ENCODE assay signal across 15 mouse cellular contexts in the genomic region with DNA sequence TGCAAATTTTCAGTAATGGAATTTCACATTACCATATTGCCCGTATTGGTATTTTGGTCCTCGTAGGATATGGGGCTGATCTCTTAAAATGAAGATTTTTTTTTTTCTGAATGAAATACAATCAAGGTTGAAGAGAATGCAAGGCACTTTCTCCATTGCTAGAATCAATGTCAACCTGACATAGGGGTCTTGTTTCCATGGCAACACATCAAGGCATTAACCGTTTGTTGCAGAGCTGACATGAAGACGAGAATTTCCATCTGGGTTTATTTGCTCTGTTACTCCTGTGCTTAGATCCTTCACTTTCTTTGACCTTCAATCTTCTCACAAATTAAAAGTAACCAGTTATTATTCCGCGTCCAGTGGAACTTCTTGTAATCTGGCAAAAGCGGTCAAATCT.
A peak's percentile ranks its signal among the peaks of the same experiment; 100 is the strongest.
DNase-seq lines count a peak whose midpoint lies in the region; ATAC-seq lines count a peak whose summit lies in the region.
"Had no signal": no experiment of that assay in that cellular context is flagged by ENCODE, and none has a peak within 500 bp of the region (broad histone marks: within the 10 kb centered on the region; RNA-seq: fewer than 3 reads in every experiment).

No protein-coding gene starts in this region.

- DNase-seq in forebrain, embryonic 14.5 days (ENCODE audit: low spot score), result peak; percentile 84
- peak; percentile 69 for DNase-seq in embryo, embryonic 10.5 days (ENCODE audit: low spot score)
- no peak for DNase-seq in frontal cortex, postnatal 25 days (ENCODE audit: low spot score in 2 of 2)
- DNase-seq in layer of hippocampus, postnatal 25 days (ENCODE audit: extremely low spot score in 1 of 2, low spot score in 1 of 2), result no peak
- DNase-seq: gastrocnemius, postnatal 36 days; heart, postnatal 14 days; lung, adult 18-20 months had no signal

- no peaks in the 10 kb centered on the region for H3K27me3 ChIP-seq in forebrain, embryonic 14.5 days (replicated peaks; ENCODE audit: control insufficient read depth, insufficient read depth, low read length)
- peaks cover 3% of the 10 kb centered on the region; the same call in 1 of the 2 replicates for H3K27me3 ChIP-seq in forebrain, embryonic 15.5 days
- H3K27me3 ChIP-seq in hindbrain, embryonic 13.5 days, result 0 out of 2 replicates have a peak, but pooled peaks cover 2% of the 10 kb centered on the region
- H3K27me3 ChIP-seq in midbrain, embryonic 16.5 days (ENCODE audit: control insufficient read depth, insufficient read depth, low read depth, low read length), result no peaks in the 10 kb centered on the region
- no peaks in the 10 kb centered on the region for H3K27me3 ChIP-seq in kidney, embryonic 16.5 days (ENCODE audit: insufficient read depth, low read length)
- H3K27me3 ChIP-seq: Patski had no signal

- H3K4me1 ChIP-seq in forebrain, embryonic 14.5 days (ENCODE audit: control insufficient read depth, insufficient read depth, low read length), result peaks cover 5% of the 10 kb centered on the region; the same call in 1 of the 2 replicates
- peaks cover 12% of the 10 kb centered on the region for H3K4me1 ChIP-seq in forebrain, embryonic 15.5 days
- peaks cover 9% of the 10 kb centered on the region for H3K4me1 ChIP-seq in hindbrain, embryonic 13.5 days (replicated peaks)
- peaks cover 18% of the 10 kb centered on the region for H3K4me1 ChIP-seq in midbrain, embryonic 16.5 days (ENCODE audit: control insufficient read depth, insufficient read depth, low read length)
- H3K4me1 ChIP-seq in kidney, embryonic 16.5 days (ENCODE audit: insufficient read depth, low read length), result 0 out of 2 replicates have a peak, but pooled peaks cover under 1% of the 10 kb centered on the region

- H3K27ac ChIP-seq in forebrain, embryonic 14.5 days (ENCODE audit: low read depth, low read length), result no peak overlapping the region
- no peak overlapping the region; the same call in 1 of the 2 replicates for H3K27ac ChIP-seq in forebrain, embryonic 15.5 days (replicated peaks)
- H3K27ac ChIP-seq in hindbrain, embryonic 13.5 days, result peak overlapping the region; percentile 48; the same call in 1 of the 2 replicates
- H3K27ac ChIP-seq in midbrain, embryonic 16.5 days (ENCODE audit: low read length), result no peak overlapping the region
- no peak overlapping the region for H3K27ac ChIP-seq in kidney, embryonic 16.5 days (ENCODE audit: low read length)
- H3K27ac ChIP-seq: stomach, postnatal 0 days had no signal

- H3K4me3 ChIP-seq in forebrain, embryonic 14.5 days (ENCODE audit: low read depth, low read length), result no peak overlapping the region
- H3K4me3 ChIP-seq in forebrain, embryonic 15.5 days, result no peak overlapping the region
- no peak overlapping the region for H3K4me3 ChIP-seq in hindbrain, embryonic 13.5 days
- no peak overlapping the region for H3K4me3 ChIP-seq in midbrain, embryonic 16.5 days (ENCODE audit: low read depth, low read length)
- no peak overlapping the region for H3K4me3 ChIP-seq in kidney, embryonic 16.5 days (ENCODE audit: low read length)

- H3K9me3 ChIP-seq in forebrain, embryonic 14.5 days (replicated peaks; ENCODE audit: control insufficient read depth, low read length), result no peaks in the 10 kb centered on the region
- H3K9me3 ChIP-seq in forebrain, embryonic 15.5 days, result no peaks in the 10 kb centered on the region
- no peaks in the 10 kb centered on the region for H3K9me3 ChIP-seq in hindbrain, embryonic 13.5 days
- H3K9me3 ChIP-seq in midbrain, embryonic 16.5 days (replicated peaks; ENCODE audit: control insufficient read depth, low read length, poor library complexity, severe bottlenecking), result no peaks in the 10 kb centered on the region
- H3K9me3 ChIP-seq in kidney, embryonic 16.5 days (ENCODE audit: low read length), result no peaks in the 10 kb centered on the region

- peak; percentile 49; the same call in 1 of the 2 replicates for ATAC-seq in forebrain, embryonic 14.5 days
- ATAC-seq in forebrain, embryonic 15.5 days (replicated peaks), result no peak
- ATAC-seq in hindbrain, embryonic 13.5 days (ENCODE audit: low FRiP score), result peak; percentile 54; the same call in 1 of the 2 replicates
- ATAC-seq in midbrain, embryonic 16.5 days, result peak; percentile 82
- ATAC-seq in kidney, embryonic 16.5 days (ENCODE audit: low FRiP score, low TSS enrichment), result no peak
- ATAC-seq: inflammation-experienced regulatory T-cells, adult 6 months; Patski had no signal

- no peaks in the 10 kb centered on the region for H3K36me3 ChIP-seq in forebrain, embryonic 14.5 days (ENCODE audit: control insufficient read depth, insufficient read depth, low read length)
- no peaks in the 10 kb centered on the region for H3K36me3 ChIP-seq in forebrain, embryonic 15.5 days
- H3K36me3 ChIP-seq in hindbrain, embryonic 13.5 days, result no peaks in the 10 kb centered on the region
- no peaks in the 10 kb centered on the region for H3K36me3 ChIP-seq in midbrain, embryonic 16.5 days (ENCODE audit: control insufficient read depth, insufficient read depth, low read length)
- H3K36me3 ChIP-seq in kidney, embryonic 16.5 days (ENCODE audit: insufficient read depth, low read length), result no peaks in the 10 kb centered on the region

- WGBS in forebrain, embryonic 14.5 days, result 64% methylated on average over 7 of the region's 7 CpGs
- WGBS in forebrain, embryonic 15.5 days, result 51% methylated on average over 7 of the region's 7 CpGs
- 55% methylated on average over 7 of the region's 7 CpGs for WGBS in hindbrain, embryonic 13.5 days
- 36% methylated on average over 7 of the region's 7 CpGs for WGBS in midbrain, embryonic 16.5 days
- WGBS in kidney, embryonic 16.5 days, result 73% methylated on average over 7 of the region's 7 CpGs

- no peak overlapping the region for H3K9ac ChIP-seq in forebrain, embryonic 14.5 days (ENCODE audit: low read length)
- no peak overlapping the region for H3K9ac ChIP-seq in forebrain, embryonic 15.5 days (replicated peaks)
- no peak overlapping the region for H3K9ac ChIP-seq in hindbrain, embryonic 13.5 days
- no peak overlapping the region for H3K9ac ChIP-seq in midbrain, embryonic 16.5 days (ENCODE audit: low read depth, low read length)
- H3K9ac ChIP-seq in kidney, embryonic 16.5 days (replicated peaks; ENCODE audit: low read length), result no peak overlapping the region

- no peak overlapping the region for H3K4me2 ChIP-seq in forebrain, embryonic 14.5 days (ENCODE audit: low read length)
- H3K4me2 ChIP-seq in forebrain, embryonic 15.5 days (replicated peaks), result no peak overlapping the region
- no peak overlapping the region for H3K4me2 ChIP-seq in hindbrain, embryonic 13.5 days
- H3K4me2 ChIP-seq in midbrain, embryonic 16.5 days (ENCODE audit: low read length), result no peak overlapping the region
- H3K4me2 ChIP-seq in kidney, embryonic 16.5 days (replicated peaks; ENCODE audit: low read depth, low read length), result no peak overlapping the region
- H3K4me2 ChIP-seq: heart, embryonic 11.5 days had no signal

Comparison
In these comparisons a context has a peak if more than half of its experiments do, and no peak if none do; other contexts are left out.
1. ATAC-seq: peak in forebrain, embryonic 14.5 days (single experiment), hindbrain, embryonic 13.5 days (single experiment) and midbrain, embryonic 16.5 days (single experiment); none in forebrain, embryonic 15.5 days (single experiment) and kidney, embryonic 16.5 days (single experiment).
2. DNase-seq: peak in forebrain, embryonic 14.5 days (single experiment) and embryo, embryonic 10.5 days (single experiment); none in frontal cortex, postnatal 25 days (0 of 2) and layer of hippocampus, postnatal 25 days (0 of 2).